Mouse (Mus musculus) cerebellum, postnatal 14 days (tissue): ENCODE results near the gene Myd88.

Source experiments
- DNase-seq, 2 experiments: peaks; one replicate each; pipeline ENCODE4 v3.0.0; 2021; ENCODE audit warnings: mixed read lengths in 2 of 2

The Myd88 gene

DNA sequence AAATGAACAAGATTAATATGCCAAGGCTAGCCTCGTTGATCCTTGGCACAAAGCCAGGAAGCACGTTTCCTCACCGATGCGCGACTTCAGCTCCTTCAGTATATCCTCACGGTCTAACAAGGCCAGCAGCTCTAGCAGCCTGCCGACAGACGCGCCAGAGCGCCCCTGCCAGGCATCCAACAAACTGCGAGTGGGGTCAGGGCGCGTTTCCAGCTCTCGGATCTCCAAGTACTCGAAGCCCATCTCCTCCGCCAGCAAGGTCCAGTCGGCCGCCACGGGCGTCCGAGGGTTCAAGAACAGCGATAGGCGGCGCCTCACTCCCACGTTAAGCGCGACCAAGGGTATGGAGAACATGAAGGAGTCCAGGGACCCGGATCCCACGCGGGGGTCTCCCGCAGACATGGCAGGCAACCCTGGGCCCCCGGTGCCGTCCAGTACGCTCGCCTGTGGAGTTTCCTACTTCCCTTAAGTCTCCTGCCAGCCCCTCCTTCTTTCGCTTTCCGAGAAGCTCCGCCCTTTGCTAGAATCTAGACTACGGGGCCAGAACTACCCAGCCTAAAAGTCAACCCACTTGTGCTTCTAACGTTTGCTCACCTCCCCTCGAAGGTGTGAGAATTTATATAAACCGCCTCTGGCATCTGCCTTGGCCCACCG, 1.5 kb downstream of the Myd88 start, which contains the start of gene Acaa1a:
Gene Acaa1a (plus strand): TSS at position 119 of the 654 bp plus-strand sequence.
- peak; percentile 79 to 85 for DNase-seq

- peak in 1 of 2 experiments; percentile 39 for DNase-seq
Measured at GRCm38 (mm10) chr9:119339106-119339505, 2.1 kb downstream of the Myd88 start.

DNA sequence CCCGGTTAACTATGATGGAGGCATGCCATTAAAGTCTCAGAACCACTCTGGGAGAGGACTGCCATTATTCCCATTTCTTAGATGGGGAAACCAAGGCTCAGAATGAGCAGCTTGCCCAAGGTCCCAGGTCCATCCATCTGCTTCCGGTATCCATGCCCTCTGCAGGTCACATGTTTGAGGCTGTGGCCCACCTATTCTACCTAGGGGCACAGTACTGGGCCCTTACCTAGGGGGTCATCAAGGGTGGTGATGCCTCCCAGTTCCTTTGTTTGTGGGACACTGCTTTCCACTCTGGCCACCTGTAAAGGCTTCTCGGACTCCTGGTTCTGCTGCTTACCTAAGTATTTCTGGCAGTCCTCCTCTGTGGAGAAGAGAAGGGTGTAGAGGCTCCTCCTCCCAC, 2.9 kb downstream of the Myd88 start:
- no peak for DNase-seq

- peak in 1 of 2 experiments; percentile 38 for DNase-seq
Measured at GRCm38 (mm10) chr9:119337842-119338241, 3.4 kb downstream of the Myd88 start.

DNA sequence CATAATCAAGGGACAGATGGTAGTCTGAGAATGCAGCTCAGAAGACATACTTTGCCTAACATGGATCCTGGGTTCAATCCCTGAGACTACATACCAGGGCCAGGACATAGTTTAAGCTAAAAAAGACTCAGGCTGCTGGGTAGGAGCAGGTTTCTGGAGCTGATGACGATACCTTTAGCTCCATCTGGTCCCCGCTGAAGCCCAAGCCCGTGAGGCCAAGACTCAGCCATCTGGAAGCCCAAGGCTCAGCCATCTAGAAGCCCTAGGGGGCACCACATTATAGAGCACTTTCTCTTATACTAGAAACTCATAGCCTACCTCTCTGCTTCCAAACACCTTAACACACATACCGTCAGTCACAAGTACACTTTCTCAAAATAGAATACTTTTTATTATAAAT, 5.6 kb downstream of the Myd88 start:
- peak; percentile 30 to 37 for DNase-seq

GRCm38 (mm10) chr9:119334834-119335233, 6.4 kb downstream of the Myd88 start:
- DNase-seq: no peak

DNA sequence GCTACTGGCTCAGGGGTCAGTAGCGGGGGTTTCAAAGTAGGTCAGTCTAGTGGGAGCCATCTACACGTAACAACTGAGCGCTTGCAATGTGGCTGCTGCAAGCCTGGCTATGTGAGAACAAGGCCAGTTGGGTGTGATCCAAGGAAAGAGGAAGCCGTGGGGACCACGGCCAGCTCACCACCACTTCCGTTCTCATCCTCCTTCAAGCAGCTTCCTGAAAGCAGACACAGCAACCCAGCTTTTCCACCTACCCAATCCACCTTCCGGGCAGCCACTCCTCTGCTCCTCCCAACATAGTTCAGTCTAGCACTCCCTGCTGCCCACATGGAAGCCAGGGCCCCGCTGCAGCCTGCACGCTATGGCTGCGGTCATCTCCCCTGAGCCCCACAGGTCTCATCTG, 6.9 kb downstream of the Myd88 start:
- DNase-seq: peak; percentile 52 to 69

DNA sequence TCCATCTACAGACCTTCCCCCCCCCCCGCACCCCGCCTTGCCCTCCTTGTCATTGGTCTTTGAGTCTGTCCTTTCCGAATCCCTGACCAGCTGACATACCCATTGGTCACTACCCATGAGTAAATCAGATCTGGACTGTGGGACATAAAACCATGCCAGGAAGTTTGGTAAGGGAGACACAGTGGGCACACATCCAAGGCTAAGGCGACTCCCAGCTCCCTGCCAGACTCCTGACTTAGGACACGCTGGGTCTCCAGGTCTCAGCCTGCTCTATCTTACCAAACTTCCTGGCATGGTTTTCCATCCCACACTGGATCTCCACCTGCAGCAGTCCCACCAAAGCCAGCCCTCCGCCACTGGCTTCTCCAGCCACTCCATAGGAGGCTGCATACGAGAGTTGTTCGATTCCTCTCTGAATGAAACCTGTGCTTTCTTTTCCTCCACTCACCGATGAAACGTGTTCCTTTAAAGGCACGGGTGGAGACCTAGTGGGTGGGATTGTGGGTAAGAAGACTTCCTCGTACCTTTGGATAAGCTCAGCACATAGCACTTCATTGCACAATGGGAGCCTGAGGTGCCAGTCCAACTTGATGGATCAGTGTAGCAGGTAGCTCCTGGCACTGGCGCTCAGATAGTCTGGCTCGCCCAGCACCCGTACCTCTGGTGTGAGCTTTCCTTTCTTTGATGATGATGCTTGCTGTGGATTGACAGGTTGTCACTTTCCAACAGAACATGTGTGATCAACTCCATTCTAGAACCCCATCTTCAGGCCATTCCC, 10.8 kb downstream of the Myd88 start:
- no peak for DNase-seq

GRCm38 (mm10) chr9:119328488-119328887, 12.7 kb downstream of the Myd88 start:
- DNase-seq: no peak

- no peak for DNase-seq
Measured at GRCm38 (mm10) chr9:119324130-119324529, 17.1 kb downstream of the Myd88 start.

- no peak for DNase-seq
Measured at GRCm38 (mm10) chr9:119323260-119323645, 18.0 kb downstream of the Myd88 start.

DNA sequence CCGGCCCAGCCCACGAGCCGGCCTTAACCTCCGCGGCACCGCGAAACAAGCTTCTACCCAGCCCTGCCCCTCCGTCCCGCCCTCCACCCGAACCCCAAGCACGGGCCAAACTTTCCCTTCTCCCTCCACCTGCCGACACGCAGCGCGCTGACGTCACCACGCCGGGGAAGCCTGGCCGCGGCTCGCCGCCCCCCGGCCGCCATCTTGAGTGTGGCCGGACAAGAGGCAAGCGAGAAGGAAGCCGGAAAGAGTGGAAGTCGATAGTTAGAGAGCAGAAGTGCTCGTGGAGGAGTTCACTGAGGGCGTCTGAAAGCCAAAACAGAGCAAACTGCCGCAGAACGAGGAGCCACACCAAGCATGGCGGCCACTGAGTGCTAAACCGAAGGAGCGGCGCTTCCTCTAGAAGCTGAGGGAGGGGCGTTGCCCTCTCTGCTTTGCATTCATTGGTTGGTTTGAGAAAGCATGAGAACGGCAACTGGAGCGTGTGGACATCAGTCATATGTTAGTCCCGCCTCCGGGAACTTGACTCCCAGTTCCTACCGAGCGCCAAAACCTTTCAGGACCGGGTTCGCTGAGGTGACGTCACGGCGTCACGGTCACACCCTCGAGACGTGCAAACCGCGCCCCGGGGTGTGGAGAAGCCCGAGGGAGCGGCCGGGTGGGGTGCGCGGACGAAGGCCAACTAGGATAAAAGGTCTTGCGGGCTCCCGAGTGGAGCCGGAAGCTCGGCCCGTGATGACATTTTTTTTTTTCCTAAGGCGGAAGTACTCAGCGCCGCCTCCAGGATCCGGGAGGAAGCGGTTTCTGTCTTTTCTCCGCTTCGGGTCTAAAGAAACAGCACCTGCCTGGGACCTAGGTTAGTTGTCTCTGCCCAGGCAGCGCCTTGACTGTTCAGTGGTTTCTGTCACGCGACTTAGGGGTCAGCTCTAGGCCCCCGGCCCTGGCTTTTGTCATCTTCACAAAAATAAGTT, 18.6 kb downstream of the Myd88 start, which contains the start of gene Oxsr1:
Gene Oxsr1 (minus strand): TSS at position 139 of the 971 bp plus-strand sequence.
- peak; percentile 97 to 99 for DNase-seq

- no peak for DNase-seq
Measured at GRCm38 (mm10) chr9:119321392-119322229, 19.6 kb downstream of the Myd88 start.

DNA sequence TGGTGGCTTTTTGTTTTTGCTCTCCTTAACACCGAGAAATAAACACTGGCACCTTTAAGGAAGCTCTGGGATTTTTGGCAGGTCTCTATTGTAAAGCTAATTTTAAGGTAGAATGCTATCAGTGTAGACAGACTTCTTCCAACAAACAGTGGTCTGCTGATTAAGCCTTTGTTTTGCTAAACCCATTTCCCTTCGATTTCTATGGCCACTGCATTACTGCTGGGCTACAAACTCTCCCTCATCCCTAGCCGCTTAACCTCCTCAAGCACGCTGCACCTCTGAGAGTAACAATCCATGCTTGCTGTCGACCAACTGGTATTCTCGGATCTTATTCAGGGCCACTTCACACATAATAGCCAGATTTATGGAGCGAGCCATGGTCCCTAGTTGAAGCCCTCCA, 20.3 kb downstream of the Myd88 start:
- no peak for DNase-seq

- DNase-seq: no peak
Measured at GRCm38 (mm10) chr9:119320446-119320845, 20.8 kb downstream of the Myd88 start.

GRCm38 (mm10) chr9:119318891-119319290, 22.3 kb downstream of the Myd88 start:
- no peak for DNase-seq

- DNase-seq: peak; percentile 23 to 45
Measured at GRCm38 (mm10) chr9:119313096-119313495, 28.1 kb downstream of the Myd88 start.

DNA sequence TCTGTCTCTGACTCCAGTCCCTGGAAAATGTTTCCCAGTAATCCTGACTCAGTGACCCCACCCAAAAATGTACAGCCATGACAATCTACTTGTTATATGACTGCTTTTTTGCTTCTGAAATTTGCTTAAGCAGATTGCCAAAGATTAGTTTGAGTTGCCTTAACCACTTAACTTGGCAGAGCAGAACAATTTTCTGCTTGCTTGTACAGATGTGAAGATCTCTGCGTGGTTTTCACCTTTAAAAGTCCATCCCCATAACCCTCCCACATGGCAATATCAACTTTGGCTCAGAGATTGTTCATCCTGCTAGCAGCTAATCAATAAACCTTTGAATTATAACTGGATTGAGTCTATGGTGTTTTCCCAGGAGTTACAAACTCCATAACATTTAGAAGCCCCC, 32.1 kb downstream of the Myd88 start:
- no peak for DNase-seq

- no peak for DNase-seq
Measured at GRCm38 (mm10) chr9:119305863-119306262, 35.3 kb downstream of the Myd88 start.

DNA sequence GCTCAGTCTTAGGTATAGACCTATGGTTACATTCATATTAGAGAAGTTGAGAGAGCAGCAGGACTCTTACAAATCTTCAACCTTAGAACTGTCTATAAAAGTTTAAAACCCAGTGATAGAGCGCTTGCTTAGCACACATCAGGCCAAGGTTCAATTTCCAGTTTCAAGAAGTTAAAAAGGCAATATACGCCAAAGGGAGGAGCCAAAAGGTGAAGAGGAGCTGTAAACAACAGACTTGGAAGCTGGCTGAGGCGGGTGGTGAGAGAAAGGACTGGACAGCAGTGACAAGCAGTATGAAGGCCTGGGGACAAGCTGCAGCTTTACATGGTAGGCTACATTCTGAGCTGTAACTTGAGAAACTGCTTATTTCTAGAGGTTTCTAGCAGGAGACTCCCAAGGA, 42.6 kb downstream of the Myd88 start:
- no peak for DNase-seq

GRCm38 (mm10) chr9:119297696-119298095, 43.5 kb downstream of the Myd88 start:
- DNase-seq: no peak

- DNase-seq: no peak
Measured at GRCm38 (mm10) chr9:119290791-119291190, 50.4 kb downstream of the Myd88 start.
